Mouse (Mus musculus) left cerebral cortex, adult 2 months (tissue): ENCODE measurements around the gene Txnrd2. TPM values are rescaled to one million over a fixed set of nuclear protein-coding genes. Genes with fewer than 3 reads are reported as not detected.

Experiments
- DNase-seq, 2 experiments: peaks; one replicate each; pipeline ENCODE4 v3.0.0; 2021 to 2022; ENCODE audit warnings: low spot score in 2 of 2, mixed read lengths in 1 of 2; ENCODE audit errors: extremely low spot score in 1 of 2
- H3K27ac ChIP-seq: fragments of 200-600 bp; 2 replicates; pipeline ENCODE4 v1.8.1; 2022
- H3K4me3 ChIP-seq: fragments of 200-600 bp; 2 replicates; pipeline ENCODE4 v1.8.1; 2022
- CTCF ChIP-seq: fragments of 200-600 bp; IDR thresholded peaks from 2 replicates; pipeline ENCODE4 v1.8.1; 2022; ENCODE audit warnings: antibody characterized with exemption, mild to moderate bottlenecking, moderate library complexity
- intact Hi-C: fragments of 180-260 bp; cut with DNase I; formaldehyde crosslinking; loops from one replicate; pipeline ENCODE4 v1.15.1; 2025
- total RNA-seq, 2 experiments: library from RNA; stranded (reverse); gene quantifications; 2 replicates each; pipeline ENCODE4 v1.2.3; 2021

Txnrd2 gene
- total RNA-seq, 2 experiments from 2014 or later: 18.2 to 22.5 TPM

DNA sequence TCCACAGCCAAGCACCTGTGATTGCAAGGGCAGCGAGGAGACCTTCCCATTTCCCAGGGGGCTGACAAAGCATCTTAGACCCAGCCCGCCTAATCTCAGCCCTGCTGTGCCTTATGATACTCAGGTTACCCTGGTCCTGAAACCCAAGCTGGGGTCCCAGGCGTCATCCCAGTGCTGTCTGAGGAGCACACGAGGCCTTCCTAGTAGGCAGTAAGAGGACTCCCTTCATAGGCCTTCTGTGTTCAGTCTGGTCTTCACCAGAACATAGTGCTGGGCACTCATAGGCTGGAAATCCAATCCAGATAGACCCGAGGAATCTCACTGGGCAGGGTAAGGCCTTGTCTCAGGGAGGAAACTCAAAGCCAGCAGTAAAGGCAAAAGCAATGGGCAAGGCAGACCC lies 57.7 kb downstream of the Txnrd2 start:
- no peak for TF ChIP-seq CTCF
- intact Hi-C loops: no loop called here
- H3K27ac ChIP-seq: no peak overlapping the region
- DNase-seq: no peak
- no peak overlapping the region for H3K4me3 ChIP-seq

DNA sequence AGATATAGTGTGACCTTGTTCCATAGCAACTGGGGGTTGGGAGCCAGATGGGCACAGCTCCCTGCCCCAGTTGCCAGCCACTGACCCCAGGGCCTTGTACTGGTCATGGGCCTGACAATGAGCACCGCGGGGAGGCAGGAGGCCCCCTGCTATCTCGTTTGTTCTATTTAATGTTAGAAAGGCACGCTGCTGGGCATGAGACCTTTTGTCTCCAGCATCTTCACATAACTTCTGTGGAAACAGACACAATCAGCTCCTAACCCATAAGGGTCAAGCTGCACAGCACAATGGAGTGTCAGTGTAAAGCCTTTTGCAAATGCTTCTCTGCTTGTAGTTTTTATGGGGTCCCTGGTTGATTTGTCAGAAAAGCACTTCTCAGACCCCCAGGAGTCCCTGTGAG lies 58.2 kb downstream of the Txnrd2 start:
- TF ChIP-seq CTCF: no peak
- Histone ChIP-seq H3K27ac (no peak overlapping the region), H3K4me3 (no peak overlapping the region)
- no peak for DNase-seq
- intact Hi-C loops: no loop called here

DNA sequence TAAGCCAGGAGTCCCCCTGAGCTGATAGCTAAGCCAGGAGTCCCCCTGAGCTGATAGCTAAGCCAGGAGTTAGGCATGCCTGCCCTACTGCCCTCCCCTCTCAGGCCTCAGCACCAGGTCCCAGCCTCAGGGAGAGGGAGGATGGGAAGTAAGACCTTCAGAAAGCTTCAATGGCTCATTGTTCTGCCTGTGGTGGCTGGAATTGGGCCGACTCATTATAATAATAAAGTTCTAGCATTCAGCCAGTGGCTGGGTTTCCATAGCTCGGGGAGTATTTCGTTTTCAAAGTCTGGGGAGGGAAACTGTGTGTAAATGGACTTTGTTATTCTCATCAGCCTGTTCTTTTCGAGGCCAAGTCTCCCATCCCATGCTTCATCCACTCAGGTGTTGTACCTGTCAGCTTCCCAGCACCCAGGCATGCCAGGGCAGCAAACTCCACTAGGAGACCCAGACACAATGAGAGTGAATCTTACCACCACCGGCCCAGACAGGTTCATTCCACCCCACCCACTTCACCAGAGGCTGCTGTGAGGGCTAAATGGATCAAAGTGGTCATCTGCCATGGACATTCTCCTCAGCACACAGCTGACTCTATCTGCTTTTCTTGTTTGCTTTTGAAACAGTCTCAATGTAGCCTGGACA lies 58.7 kb downstream of the Txnrd2 start:
- TF ChIP-seq CTCF: no peak

DNA sequence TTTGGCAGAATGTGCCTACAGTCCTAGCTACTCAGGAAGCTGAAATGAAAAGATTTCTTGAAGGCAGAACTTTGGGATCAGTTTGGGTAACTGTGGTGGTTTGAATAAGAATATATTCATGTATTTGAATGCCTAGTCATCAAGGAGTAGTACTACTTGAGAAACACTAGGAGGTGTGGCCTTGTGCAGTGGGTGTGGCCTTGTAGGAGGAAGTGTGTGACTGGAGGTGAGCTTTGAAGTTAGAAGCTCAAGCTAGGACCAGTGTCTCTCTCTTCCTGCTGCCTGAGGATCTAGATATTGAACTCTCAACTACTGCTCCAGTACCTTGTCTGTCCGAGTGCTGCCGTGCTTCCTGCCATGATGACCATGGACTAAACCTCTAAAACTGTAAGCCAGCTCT lies 59.9 kb downstream of the Txnrd2 start:
- no peak overlapping the region for H3K27ac ChIP-seq
- H3K4me3 ChIP-seq: no peak overlapping the region
- TF ChIP-seq CTCF: no peak
- no peak for DNase-seq
- intact Hi-C loops: no loop called here

More for the DNA sequence above, 58.7 kb downstream of the Txnrd2 start:
- H3K27ac ChIP-seq: no peak overlapping the region
- no peak overlapping the region for H3K4me3 ChIP-seq
- intact Hi-C loops: no loop called here
- DNase-seq: no peak

DNA sequence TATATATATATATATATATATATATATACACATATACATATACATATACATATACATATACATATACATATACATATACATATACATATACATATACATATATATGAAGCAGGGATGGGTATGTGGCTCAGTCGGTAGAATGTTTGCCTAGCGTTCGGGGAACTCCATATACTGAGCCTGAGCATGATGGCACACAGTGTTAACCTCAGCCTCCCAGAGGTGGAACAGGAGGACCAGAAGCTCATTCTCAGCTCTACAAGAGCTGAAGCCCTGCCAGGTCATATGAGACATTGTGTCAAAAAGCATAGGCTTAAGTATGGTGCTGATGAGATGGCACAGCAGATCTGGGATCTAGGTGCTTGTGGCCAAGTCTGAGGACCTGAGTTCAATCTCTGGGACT lies 64.1 kb downstream of the Txnrd2 start:
- no peak overlapping the region for H3K27ac ChIP-seq
- TF ChIP-seq CTCF: no peak
- no peak for DNase-seq
- H3K4me3 ChIP-seq: no peak overlapping the region
- intact Hi-C loops: no loop called here

DNA sequence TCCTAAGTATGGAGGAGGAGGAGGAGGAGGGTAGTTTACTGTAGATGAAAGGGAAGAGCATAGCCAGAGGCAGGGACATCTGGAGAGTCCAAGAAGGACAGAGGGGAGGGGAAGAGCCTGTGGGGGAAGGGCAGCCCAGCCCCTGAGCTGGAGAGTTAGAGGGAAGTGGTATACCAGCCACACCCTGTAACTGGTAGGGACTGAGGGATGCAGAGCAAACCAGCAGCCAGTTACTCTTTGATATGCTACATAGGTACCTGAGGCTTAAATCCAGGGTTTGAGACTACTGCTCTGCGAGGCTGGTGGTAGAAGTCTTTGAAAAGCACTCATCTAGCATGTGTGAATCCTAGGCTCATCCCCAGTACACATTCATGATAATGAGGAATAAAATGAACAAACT lies 64.7 kb downstream of the Txnrd2 start:
- intact Hi-C loops: no loop called here
- no peak overlapping the region for H3K4me3 ChIP-seq
- no peak overlapping the region for H3K27ac ChIP-seq
- DNase-seq: no peak
- no peak for TF ChIP-seq CTCF

DNA sequence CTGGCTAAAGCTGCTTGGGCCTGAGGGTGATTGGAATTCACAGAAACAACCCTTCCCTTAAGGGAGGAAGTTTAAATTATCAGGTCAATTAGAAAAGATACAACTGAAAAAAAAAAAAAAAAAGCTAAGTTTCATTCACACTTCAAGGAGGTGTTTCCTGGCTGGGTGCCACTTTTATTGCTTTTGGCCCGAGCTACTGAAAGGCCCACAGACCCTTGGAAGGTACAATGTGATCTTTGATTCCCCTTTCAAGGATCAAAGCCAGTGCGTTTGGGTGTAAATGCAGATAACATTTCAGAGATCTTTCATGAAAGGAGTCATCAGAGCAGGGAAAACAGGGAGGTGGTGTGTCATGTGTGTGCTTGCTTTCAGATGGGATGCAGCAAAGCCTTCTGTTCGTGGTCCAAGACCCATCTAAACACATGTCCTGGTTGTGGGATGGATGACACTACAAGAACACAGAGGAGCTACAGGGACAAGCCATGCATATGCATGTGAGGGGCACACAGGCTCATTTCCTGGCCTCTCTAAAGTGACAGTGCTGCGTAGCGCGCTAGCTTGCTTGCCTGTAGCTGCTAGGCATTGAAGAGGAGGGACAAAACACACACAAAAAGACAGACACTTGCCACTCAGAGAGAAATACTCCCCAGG lies 71.8 kb downstream of the Txnrd2 start:
- DNase-seq: no peak

DNA sequence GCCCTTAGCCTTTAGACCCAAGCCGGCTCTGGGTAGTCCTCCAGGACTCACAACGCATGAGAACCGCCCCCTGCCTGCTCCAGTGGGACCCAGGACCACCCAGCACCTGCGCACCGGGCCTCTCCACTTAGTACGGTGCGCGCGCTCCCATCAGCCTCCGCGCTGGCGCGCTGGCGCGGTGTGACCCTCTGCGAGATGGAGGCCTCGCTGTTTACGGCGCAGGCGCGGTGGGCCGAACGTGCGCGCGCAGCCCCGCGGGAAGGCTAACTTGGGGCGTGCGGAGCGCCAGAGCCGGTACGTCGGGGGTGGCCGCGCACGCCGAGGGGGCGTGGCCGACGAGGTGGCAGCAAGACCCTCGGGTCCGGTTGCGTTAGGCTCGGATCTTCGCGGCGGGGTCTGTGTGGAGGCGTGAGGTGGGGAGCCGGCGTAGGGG lies 72.4 kb downstream of the Txnrd2 start, which contains the start of the genes Gnb1l and Rtl10:
Gene Gnb1l (plus strand): TSS at position 156 of the 433 bp plus-strand sequence.
Gene Rtl10 (plus strand): TSS at position 344 of the 433 bp plus-strand sequence.
- peak within 1 kb of the TSS; percentile 95 for H3K27ac ChIP-seq
- peak; percentile 97 for DNase-seq
- H3K4me3 ChIP-seq: peak within 1 kb of the TSS; percentile 83
- intact Hi-C loops: loop anchor here (5.0 kb wide), 2 partner anchors 56 to 119 kb away; no protein-coding TSS in a partner anchor
- TF ChIP-seq CTCF: no peak

More for the DNA sequence above, 71.8 kb downstream of the Txnrd2 start:
- intact Hi-C loops: loop anchor here (5.0 kb wide), 2 partner anchors 56 to 119 kb away; no protein-coding TSS in a partner anchor
- peak overlapping the region; percentile 83 for H3K4me3 ChIP-seq
- TF ChIP-seq CTCF: no peak
- peak overlapping the region; percentile 95 for H3K27ac ChIP-seq

DNA sequence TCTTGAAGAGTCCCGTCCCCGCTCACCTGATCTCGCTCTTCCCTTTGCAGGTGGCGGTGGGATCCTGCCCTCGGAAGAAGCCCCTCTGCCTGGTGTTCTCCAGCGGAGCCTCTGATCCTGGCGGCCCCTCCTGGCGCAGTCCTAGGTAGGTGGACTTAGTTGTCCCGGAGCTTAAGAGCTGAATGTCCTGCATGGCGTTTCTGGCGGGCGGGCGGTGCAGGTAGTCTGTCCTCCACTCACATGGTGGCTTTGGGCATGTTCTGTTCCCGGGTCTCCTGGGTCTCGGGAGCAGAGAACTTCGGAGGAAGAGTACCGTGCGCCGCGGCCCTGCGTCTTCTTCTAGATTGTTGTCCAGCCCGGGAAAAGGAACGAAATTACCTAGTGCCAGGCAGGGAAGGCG lies 72.8 kb downstream of the Txnrd2 start:
- Histone ChIP-seq H3K4me3 (peak overlapping the region; percentile 83), H3K27ac (peak overlapping the region; percentile 95)
- DNase-seq: peak in 1 of 2 experiments; percentile 24
- intact Hi-C loops: loop anchor here (5.0 kb wide), 2 partner anchors 57 to 118 kb away; no protein-coding TSS in a partner anchor
- TF ChIP-seq CTCF: no peak

DNA sequence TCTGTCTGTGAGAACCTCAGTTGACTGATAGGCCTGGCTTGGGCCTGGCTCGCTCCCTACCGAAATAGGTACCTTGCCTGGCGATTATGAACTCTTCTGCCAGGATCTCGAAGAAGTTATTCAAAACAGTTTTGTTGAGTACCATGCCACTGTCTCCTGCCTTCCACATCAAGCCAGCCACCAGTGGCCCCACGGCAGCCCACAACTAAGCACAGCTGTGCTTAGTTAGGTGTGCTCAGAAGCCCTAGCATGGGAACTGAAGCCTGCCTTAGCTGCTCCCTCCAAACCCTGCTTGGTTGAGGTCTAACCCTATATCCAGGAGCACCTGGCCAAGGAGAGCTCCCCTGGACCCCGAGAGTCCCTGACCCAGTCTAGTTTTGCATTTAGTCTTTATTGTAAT lies 75.3 kb downstream of the Txnrd2 start:
- no peak for TF ChIP-seq CTCF
- no peak for DNase-seq
- intact Hi-C loops: no loop called here
- no peak overlapping the region for H3K27ac ChIP-seq
- H3K4me3 ChIP-seq: no peak overlapping the region

DNA sequence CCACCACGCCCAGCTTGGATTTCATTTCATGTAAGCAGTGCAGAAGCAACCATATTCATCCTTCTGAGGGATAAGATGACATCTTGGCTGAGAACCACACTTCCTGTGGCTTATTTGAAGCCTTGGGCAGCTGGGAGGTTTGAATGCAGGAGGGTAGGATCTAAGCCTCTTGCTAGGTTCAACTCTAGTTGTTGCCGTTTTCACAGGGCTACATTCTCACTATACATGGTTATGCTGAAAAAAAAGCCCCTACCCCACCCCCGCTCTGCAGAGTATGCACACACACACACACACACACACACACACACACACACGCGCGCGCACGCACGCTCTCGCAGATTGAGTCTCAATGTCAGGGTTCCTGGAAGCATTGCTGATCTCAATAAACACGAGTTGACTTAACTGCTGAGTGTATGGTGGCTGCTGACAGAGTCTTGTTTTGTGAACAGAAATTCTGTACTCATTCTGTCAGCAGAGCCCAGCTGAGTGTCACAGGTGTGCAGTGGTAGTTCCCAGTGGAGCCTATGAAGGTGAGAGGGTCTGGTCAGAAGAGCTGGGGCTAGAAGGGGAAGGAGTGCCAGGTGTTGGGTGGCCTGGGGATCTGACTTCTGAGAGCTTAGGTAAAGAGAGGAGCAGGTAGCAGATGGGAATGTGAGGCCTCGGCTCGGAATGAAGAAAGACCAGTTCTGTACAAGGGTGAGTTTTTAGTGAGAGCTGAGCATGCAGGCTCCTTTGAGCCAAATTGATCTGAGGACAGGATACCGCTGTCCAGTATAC lies 77.6 kb downstream of the Txnrd2 start:
- H3K27ac ChIP-seq: no peak overlapping the region
- DNase-seq: no peak
- intact Hi-C loops: no loop called here
- no peak for TF ChIP-seq CTCF
- H3K4me3 ChIP-seq: no peak overlapping the region
